Mouse (Mus musculus) megakaryocyte, adult 5-6 weeks (primary cell): ENCODE measurements around the gene Farp2. TPM values are rescaled to one million over a fixed set of nuclear protein-coding genes. Genes with fewer than 3 reads are reported as not detected.

Experiments
- total RNA-seq, 2 experiments: library from RNA; stranded (forward) in 1 of 2; stranded (reverse) in 1 of 2; fragments of 153-499, 151-499 nt in 1 of 2; fragments of 221-1000, 200-1000 nt in 1 of 2; gene quantifications; 2 replicates each; pipeline versions ENCODE4 v1.2.3 to v1.2.4; 2015 to 2017

Farp2 gene
- total RNA-seq, 2 experiments from 2014 or later, result 0.99 to 2.0 TPM

Other genes with a start within 250 kb of the Farp2 start
- gene Mterf4, start 206.2 kb upstream of the Farp2 start, total RNA-seq (2015), result 4.6 and 11.3 TPM in 2 replicates
- gene Mterf4, start 206.2 kb upstream of the Farp2 start, total RNA-seq (2017), result 17.8 and 20.7 TPM in 2 replicates
- 18.4 and 29.6 TPM in 2 replicates for gene Ppp1r7, start 169.2 kb upstream of the Farp2 start, total RNA-seq (2015)
- 11.3 and 13.2 TPM in 2 replicates for gene Ppp1r7, start 169.2 kb upstream of the Farp2 start, total RNA-seq (2017)
- gene Pask, start 168.6 kb upstream of the Farp2 start, total RNA-seq (2015), result 3.6 and 4.1 TPM in 2 replicates
- 4.3 and 9.9 TPM in 2 replicates for gene Pask, start 168.6 kb upstream of the Farp2 start, total RNA-seq (2017)
- not detected in 2 replicates for gene Ano7, start 138.1 kb upstream of the Farp2 start, total RNA-seq (2015)
- gene Ano7, start 138.1 kb upstream of the Farp2 start, total RNA-seq (2017), result 1.2 TPM in 1 of 2 replicates, not detected in the other
- gene Hdlbp, start 33.3 kb upstream of the Farp2 start, total RNA-seq (2015), result 73.8 and 104 TPM in 2 replicates
- gene Hdlbp, start 33.3 kb upstream of the Farp2 start, total RNA-seq (2017), result 76.5 and 80.6 TPM in 2 replicates
- gene Stk25, start 146.6 kb downstream of the Farp2 start, total RNA-seq (2015), result 21.4 and 22.7 TPM in 2 replicates
- 26.5 and 39.6 TPM in 2 replicates for gene Stk25, start 146.6 kb downstream of the Farp2 start, total RNA-seq (2017)
- not detected in 2 replicates for gene Bok, start 173.6 kb downstream of the Farp2 start, total RNA-seq (2015)
- not detected in 2 replicates for gene Bok, start 173.6 kb downstream of the Farp2 start, total RNA-seq (2017)
- gene Atg4b, start 239.4 kb downstream of the Farp2 start, total RNA-seq (2015), result 16.6 and 19.9 TPM in 2 replicates
- 34.5 and 36.5 TPM in 2 replicates for gene Atg4b, start 239.4 kb downstream of the Farp2 start, total RNA-seq (2017)
- 19.5 and 25.3 TPM in 2 replicates for gene Thap4, start 242.8 kb downstream of the Farp2 start, total RNA-seq (2015)
- gene Thap4, start 242.8 kb downstream of the Farp2 start, total RNA-seq (2017), result 11.5 and 14.0 TPM in 2 replicates